Mouse (Mus musculus): ENCODE results near the gene Pxylp1.

DNA sequence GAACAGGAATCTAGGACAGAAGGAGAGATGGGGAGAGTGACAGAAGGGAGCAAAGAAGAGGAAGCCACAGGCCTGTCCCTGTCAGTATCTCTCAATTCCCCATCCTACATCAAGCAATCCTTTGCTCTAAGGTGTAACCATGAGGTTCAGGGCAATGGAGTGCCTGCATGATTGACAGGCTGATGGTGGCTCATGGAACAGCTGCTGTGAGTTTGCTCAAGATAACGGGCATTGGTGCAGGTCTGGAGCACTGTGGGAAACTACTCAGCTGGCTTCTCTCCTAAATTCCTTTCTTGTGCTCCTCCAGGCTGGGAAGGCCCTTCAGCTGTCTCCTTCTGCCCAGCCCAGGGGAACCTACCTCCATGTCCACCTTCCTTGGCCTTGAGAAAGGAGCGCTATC lies 16.3 kb upstream of the Pxylp1 start:
- TF ChIP-seq CTCF (conservative IDR thresholded peaks at IDR 0.05 in 1 of 2, IDR thresholded peaks at IDR 0.05 in 1 of 2; ENCODE audit: low read depth in 2 of 2, low read length in 2 of 2) (no peak), POLR2A (IDR thresholded peaks at IDR 0.05; ENCODE audit: low read depth, low read length) (no peak), ZC3H11A (IDR thresholded peaks at IDR 0.05; ENCODE audit: low read depth, low read length) (no peak), KAT2A (IDR thresholded peaks at IDR 0.05; ENCODE audit: insufficient replicate concordance, low read length) (no peak), ZKSCAN1 (IDR thresholded peaks at IDR 0.05; ENCODE audit: borderline replicate concordance, low read depth, low read length) (no peak), EP300 (IDR thresholded peaks at IDR 0.05; ENCODE audit: low read length) (no peak), USF2 (conservative IDR thresholded peaks at IDR 0.05; ENCODE audit: low read depth, low read length) (no peak), ZNF384 (IDR thresholded peaks at IDR 0.05; ENCODE audit: low read depth, low read length) (no peak), SIN3A (IDR thresholded peaks at IDR 0.05; ENCODE audit: low read length) (no peak), MAX (IDR thresholded peaks at IDR 0.05; ENCODE audit: low read length) (no peak), TCF12 (IDR thresholded peaks at IDR 0.05; ENCODE audit: low read depth, low read length) (no peak), JUN (IDR thresholded peaks at IDR 0.05; ENCODE audit: insufficient read depth, low read depth, low read length) (no peak)
